Mouse (Mus musculus): ENCODE results near the gene Hrk. TPM values are rescaled to one million over a fixed set of nuclear protein-coding genes. Genes with fewer than 3 reads are reported as not detected.

Hrk gene
- polyA plus RNA-seq (2015; fragmentation: Nextera tagmentation; extraction: Ambion mirVana): not detected in 2 replicates

- H3K27ac ChIP-seq (replicated peaks): no peak within 1 kb of the TSS
- no peaks in the 10 kb centered on the region for H3K9me3 ChIP-seq
- ATAC-seq (ENCODE audit: extremely low read depth, insufficient number of reproducible peaks, low FRiP score, low TSS enrichment): no peak
- H3K4me1 ChIP-seq: peaks cover 6% of the 10 kb centered on the region
- WGBS: 53% methylated on average over 12 of the region's 12 CpGs
- H3K9ac ChIP-seq: no peak within 1 kb of the TSS
- peaks cover 95% of the 10 kb centered on the region for H3K27me3 ChIP-seq (replicated peaks)
- no peak within 1 kb of the TSS for H3K4me3 ChIP-seq
- H3K4me2 ChIP-seq: no peak within 1 kb of the TSS
- H3K36me3 ChIP-seq: no peaks in the 10 kb centered on the region
These were observed at the start of gene Hrk for GRCm38 (mm10) chr5:118164581-118164980. Gene Hrk, plus strand, starts transcription at chr5:118164648.

GRCm38 (mm10) chr5:118118351-118118750 is 46.1 kb upstream of the Hrk start:
- no peak for ATAC-seq (ENCODE audit: extremely low read depth, insufficient number of reproducible peaks, low FRiP score, low TSS enrichment)
- Histone ChIP-seq H3K36me3 (peaks cover 43% of the 10 kb centered on the region), H3K27ac (replicated peaks) (no peak overlapping the region), H3K9ac (no peak overlapping the region), H3K4me3 (no peak overlapping the region), H3K4me1 (peaks cover 46% of the 10 kb centered on the region), H3K9me3 (no peaks in the 10 kb centered on the region), H3K27me3 (replicated peaks) (no peaks in the 10 kb centered on the region), H3K4me2 (no peak overlapping the region)
- WGBS: 82% methylated on average over 3 of the region's 3 CpGs

GRCm38 (mm10) chr5:118118922-118119321 is 45.5 kb upstream of the Hrk start:
- no peak overlapping the region for H3K4me3 ChIP-seq
- peaks cover 43% of the 10 kb centered on the region for H3K36me3 ChIP-seq
- 90% methylated on average over 5 of the region's 5 CpGs for WGBS
- H3K9me3 ChIP-seq: no peaks in the 10 kb centered on the region
- no peak overlapping the region for H3K4me2 ChIP-seq
- H3K4me1 ChIP-seq: peaks cover 46% of the 10 kb centered on the region
- H3K9ac ChIP-seq: no peak overlapping the region
- H3K27me3 ChIP-seq (replicated peaks): no peaks in the 10 kb centered on the region
- no peak overlapping the region for H3K27ac ChIP-seq (replicated peaks)
- no peak for ATAC-seq (ENCODE audit: extremely low read depth, insufficient number of reproducible peaks, low FRiP score, low TSS enrichment)

GRCm38 (mm10) chr5:118120670-118121069 is 43.8 kb upstream of the Hrk start:
- ATAC-seq (ENCODE audit: extremely low read depth, insufficient number of reproducible peaks, low FRiP score, low TSS enrichment): no peak
- Histone ChIP-seq H3K27me3 (replicated peaks) (no peaks in the 10 kb centered on the region), H3K27ac (replicated peaks) (no peak overlapping the region), H3K36me3 (peaks cover 49% of the 10 kb centered on the region), H3K9me3 (no peaks in the 10 kb centered on the region), H3K4me1 (peaks cover 56% of the 10 kb centered on the region), H3K9ac (no peak overlapping the region; the same call in 1 of the 2 replicates), H3K4me3 (no peak overlapping the region), H3K4me2 (no peak overlapping the region)
- 49% methylated on average over 2 of the region's 2 CpGs for WGBS

GRCm38 (mm10) chr5:118121928-118122327 is 42.5 kb upstream of the Hrk start:
- no peak for ATAC-seq (ENCODE audit: extremely low read depth, insufficient number of reproducible peaks, low FRiP score, low TSS enrichment)
- H3K36me3 ChIP-seq: peaks cover 54% of the 10 kb centered on the region
- H3K9me3 ChIP-seq: no peaks in the 10 kb centered on the region
- no peak overlapping the region for H3K9ac ChIP-seq
- H3K27me3 ChIP-seq (replicated peaks): no peaks in the 10 kb centered on the region
- WGBS: 80% methylated on average over 4 of the region's 4 CpGs
- H3K4me2 ChIP-seq: no peak overlapping the region
- H3K4me1 ChIP-seq: peaks cover 52% of the 10 kb centered on the region
- no peak overlapping the region for H3K4me3 ChIP-seq
- H3K27ac ChIP-seq (replicated peaks): no peak overlapping the region

GRCm38 (mm10) chr5:118123096-118123495 is 41.4 kb upstream of the Hrk start:
- no peak for ATAC-seq (ENCODE audit: extremely low read depth, insufficient number of reproducible peaks, low FRiP score, low TSS enrichment)
- no peak overlapping the region for H3K9ac ChIP-seq
- H3K27me3 ChIP-seq (replicated peaks): no peaks in the 10 kb centered on the region
- H3K36me3 ChIP-seq: peaks cover 51% of the 10 kb centered on the region
- peaks cover 61% of the 10 kb centered on the region for H3K4me1 ChIP-seq
- no peak overlapping the region for H3K4me3 ChIP-seq
- 52% methylated on average over 10 of the region's 10 CpGs for WGBS
- no peak overlapping the region for H3K4me2 ChIP-seq
- H3K9me3 ChIP-seq: no peaks in the 10 kb centered on the region
- H3K27ac ChIP-seq (replicated peaks): no peak overlapping the region

GRCm38 (mm10) chr5:118126671-118127070 is 37.8 kb upstream of the Hrk start:
- peaks cover 53% of the 10 kb centered on the region for H3K36me3 ChIP-seq
- ATAC-seq (ENCODE audit: extremely low read depth, insufficient number of reproducible peaks, low FRiP score, low TSS enrichment): no peak
- H3K4me3 ChIP-seq: no peak overlapping the region
- no peak overlapping the region for H3K4me2 ChIP-seq
- H3K9ac ChIP-seq: no peak overlapping the region
- no peaks in the 10 kb centered on the region for H3K27me3 ChIP-seq (replicated peaks)
- H3K9me3 ChIP-seq: no peaks in the 10 kb centered on the region
- WGBS: 74% methylated on average over 4 of the region's 4 CpGs
- peaks cover 56% of the 10 kb centered on the region for H3K4me1 ChIP-seq
- no peak overlapping the region for H3K27ac ChIP-seq (replicated peaks)

- no peak overlapping the region for H3K4me3 ChIP-seq
- H3K27ac ChIP-seq (replicated peaks): peak overlapping the region; percentile 75
- peaks cover 58% of the 10 kb centered on the region for H3K4me1 ChIP-seq
- H3K4me2 ChIP-seq: 0 out of 2 replicates have a peak overlapping the region, but pooled peaks have one; percentile 14
- H3K36me3 ChIP-seq: peaks cover 52% of the 10 kb centered on the region
- H3K9me3 ChIP-seq: no peaks in the 10 kb centered on the region
- ATAC-seq (ENCODE audit: extremely low read depth, insufficient number of reproducible peaks, low FRiP score, low TSS enrichment): peak; percentile 67; the same call in 1 of the 2 replicates
- 20% methylated on average over 6 of the region's 6 CpGs for WGBS
- no peaks in the 10 kb centered on the region for H3K27me3 ChIP-seq (replicated peaks)
- H3K9ac ChIP-seq: 0 out of 2 replicates have a peak overlapping the region, but pooled peaks have one; percentile 1
These were observed 36.2 kb upstream of the Hrk start for GRCm38 (mm10) chr5:118128208-118128607.

GRCm38 (mm10) chr5:118128651-118129050 is 35.8 kb upstream of the Hrk start:
- Histone ChIP-seq H3K27ac (replicated peaks) (peak overlapping the region; percentile 75), H3K27me3 (replicated peaks) (no peaks in the 10 kb centered on the region), H3K4me2 (0 out of 2 replicates have a peak overlapping the region, but pooled peaks have one; percentile 14), H3K9ac (0 out of 2 replicates have a peak overlapping the region, but pooled peaks have one; percentile 1), H3K4me3 (no peak overlapping the region), H3K36me3 (peaks cover 50% of the 10 kb centered on the region), H3K4me1 (peaks cover 62% of the 10 kb centered on the region), H3K9me3 (no peaks in the 10 kb centered on the region)
- WGBS: 42% methylated on average over 9 of the region's 9 CpGs
- no peak for ATAC-seq (ENCODE audit: extremely low read depth, insufficient number of reproducible peaks, low FRiP score, low TSS enrichment)

- WGBS: 82% methylated on average over 5 of the region's 5 CpGs
- H3K36me3 ChIP-seq: peaks cover 51% of the 10 kb centered on the region
- ATAC-seq (ENCODE audit: extremely low read depth, insufficient number of reproducible peaks, low FRiP score, low TSS enrichment): no peak
- H3K9ac ChIP-seq: no peak overlapping the region
- H3K9me3 ChIP-seq: no peaks in the 10 kb centered on the region
- H3K4me2 ChIP-seq: no peak overlapping the region
- no peak overlapping the region for H3K4me3 ChIP-seq
- H3K27ac ChIP-seq (replicated peaks): no peak overlapping the region
- peaks cover 38% of the 10 kb centered on the region for H3K4me1 ChIP-seq
- H3K27me3 ChIP-seq (replicated peaks): no peaks in the 10 kb centered on the region
These were observed 28.1 kb upstream of the Hrk start for GRCm38 (mm10) chr5:118136391-118136790.

- H3K9me3 ChIP-seq: no peaks in the 10 kb centered on the region
- no peak overlapping the region for H3K27ac ChIP-seq (replicated peaks)
- H3K4me3 ChIP-seq: no peak overlapping the region
- peaks cover 65% of the 10 kb centered on the region for H3K36me3 ChIP-seq
- no peak for ATAC-seq (ENCODE audit: extremely low read depth, insufficient number of reproducible peaks, low FRiP score, low TSS enrichment)
- WGBS: 78% methylated on average over 8 of the region's 8 CpGs
- H3K9ac ChIP-seq: no peak overlapping the region
- H3K4me1 ChIP-seq: peaks cover 34% of the 10 kb centered on the region
- no peak overlapping the region for H3K4me2 ChIP-seq
- H3K27me3 ChIP-seq (replicated peaks): no peaks in the 10 kb centered on the region
These were observed 24.8 kb upstream of the Hrk start for GRCm38 (mm10) chr5:118139630-118140029.

GRCm38 (mm10) chr5:118142471-118142870 is 22.0 kb upstream of the Hrk start:
- ATAC-seq (ENCODE audit: extremely low read depth, insufficient number of reproducible peaks, low FRiP score, low TSS enrichment): no peak
- no peak overlapping the region for H3K9ac ChIP-seq
- H3K27ac ChIP-seq (replicated peaks): no peak overlapping the region
- H3K27me3 ChIP-seq (replicated peaks): no peaks in the 10 kb centered on the region
- peaks cover 58% of the 10 kb centered on the region for H3K36me3 ChIP-seq
- no peak overlapping the region for H3K4me3 ChIP-seq
- H3K4me1 ChIP-seq: peaks cover 53% of the 10 kb centered on the region
- 88% methylated on average over 8 of the region's 8 CpGs for WGBS
- H3K9me3 ChIP-seq: no peaks in the 10 kb centered on the region
- H3K4me2 ChIP-seq: no peak overlapping the region

Measured in heart, embryonic 13.5 days (tissue).